Mouse (Mus musculus) effector memory CD4-positive, alpha-beta T cell, adult 5 months (primary cell): ENCODE data around the gene Ablim1. TPM values are rescaled to one million over a fixed set of nuclear protein-coding genes. Genes with fewer than 3 reads are reported as not detected.

Source experiments
- polyA plus RNA-seq: library from polyadenylated mRNA; unstranded; fragments of 100-300 nt; shearing (Covaris generic); gene quantifications from one replicate; pipeline ENCODE4 v1.2.1, GENCODE M21; 2017

Gene Ablim1
- 446 TPM for polyA plus RNA-seq

GRCm38 (mm10) chr19:57314346-57315012 lies at the start of gene Ablim1:
TSS of gene Ablim1 (minus strand) at chr19:57314919.

GRCm38 (mm10) chr19:57360341-57361130 lies 45.8 kb upstream of the Ablim1 start, which contains the start of gene Fam160b1:
TSS of gene Fam160b1 (plus strand) at chr19:57360680.

GRCm38 (mm10) chr19:57007781-57008710 lies 306.7 kb downstream of the Ablim1 start, which contains the start of gene Afap1l2:
TSS of gene Afap1l2 (minus strand) at chr19:57008228.

Other genes starting within 250 kb of the Ablim1 start
- 25.1 TPM for gene Fam160b1, start 45.8 kb upstream of the Ablim1 start, polyA plus RNA-seq
- 13.6 TPM for gene Trub1, start 138.0 kb upstream of the Ablim1 start, polyA plus RNA-seq